Mouse (Mus musculus): ENCODE results near the gene Rasip1.

Gene Rasip1

GRCm38 (mm10) chr7:45625481-45625880 is 1.8 kb upstream of the Rasip1 start:
- no peak for DNase-seq

DNA sequence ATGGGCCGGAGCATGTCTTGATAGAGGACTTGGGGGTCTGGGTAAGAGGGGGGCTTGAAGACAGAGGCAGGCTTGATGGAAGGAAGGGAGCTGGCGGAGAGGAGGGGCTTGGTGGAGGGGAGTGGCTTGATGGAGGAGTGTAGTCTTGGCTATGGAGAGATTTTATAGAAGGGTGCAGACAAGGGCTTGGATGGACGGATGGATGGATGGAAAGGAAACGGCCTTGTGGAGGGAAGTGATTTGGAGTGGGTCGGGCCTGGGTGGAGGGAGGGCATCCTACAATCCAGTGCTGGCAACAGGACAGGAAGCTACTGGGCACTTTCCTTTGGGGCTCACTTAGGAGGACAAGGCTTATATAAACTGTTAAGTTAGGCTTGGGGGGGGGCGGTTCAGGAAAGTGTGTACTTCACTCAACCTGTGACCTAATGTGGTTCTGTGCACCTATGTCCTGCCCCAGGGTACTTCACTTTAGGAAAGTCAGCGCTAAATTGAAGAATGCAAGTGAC is 664 bp upstream of the Rasip1 start:
- no peak for DNase-seq

DNA sequence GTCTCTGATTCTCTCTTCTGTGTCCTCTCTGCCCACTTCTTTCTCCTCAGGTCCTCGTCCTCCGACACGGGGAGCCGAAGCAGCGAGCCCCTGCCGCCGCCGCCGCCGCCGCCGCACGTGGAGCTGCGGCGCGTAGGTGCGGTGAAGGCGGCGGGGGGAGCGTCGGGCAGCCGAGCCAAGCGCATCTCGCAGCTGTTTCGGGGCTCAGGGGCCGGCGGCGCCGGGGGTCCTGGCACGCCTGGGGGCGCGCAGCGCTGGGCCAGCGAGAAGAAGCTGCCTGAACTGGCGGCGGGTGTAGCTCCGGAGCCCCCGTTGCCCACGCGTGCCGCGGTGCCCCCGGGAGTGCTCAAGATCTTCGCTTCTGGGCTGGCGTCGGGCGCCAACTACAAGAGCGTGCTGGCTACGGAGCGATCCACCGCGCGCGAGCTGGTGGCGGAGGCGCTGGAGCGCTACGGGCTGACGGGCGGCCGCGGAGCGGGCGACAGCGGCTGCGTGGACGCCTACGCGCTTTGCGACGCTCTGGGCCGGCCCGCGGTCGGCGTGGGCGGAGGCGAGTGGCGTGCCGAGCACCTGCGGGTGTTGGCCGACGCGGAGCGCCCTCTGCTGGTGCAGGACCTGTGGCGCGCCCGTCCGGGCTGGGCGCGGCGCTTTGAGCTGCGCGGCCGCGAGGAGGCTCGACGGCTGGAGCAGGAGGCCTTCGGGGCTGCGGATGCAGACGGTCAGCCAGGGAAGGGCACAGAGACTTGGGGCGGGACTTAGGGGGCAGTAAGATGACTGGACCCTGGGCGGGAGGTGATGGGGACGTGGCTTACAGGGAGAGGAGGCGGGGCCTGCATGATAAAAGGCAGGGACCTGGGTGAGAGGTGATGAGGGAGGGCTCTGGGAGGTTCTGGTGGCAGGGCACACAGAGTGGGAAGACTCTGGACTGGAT is 1.3 kb downstream of the Rasip1 start:
- peak; percentile 89 for DNase-seq

DNA sequence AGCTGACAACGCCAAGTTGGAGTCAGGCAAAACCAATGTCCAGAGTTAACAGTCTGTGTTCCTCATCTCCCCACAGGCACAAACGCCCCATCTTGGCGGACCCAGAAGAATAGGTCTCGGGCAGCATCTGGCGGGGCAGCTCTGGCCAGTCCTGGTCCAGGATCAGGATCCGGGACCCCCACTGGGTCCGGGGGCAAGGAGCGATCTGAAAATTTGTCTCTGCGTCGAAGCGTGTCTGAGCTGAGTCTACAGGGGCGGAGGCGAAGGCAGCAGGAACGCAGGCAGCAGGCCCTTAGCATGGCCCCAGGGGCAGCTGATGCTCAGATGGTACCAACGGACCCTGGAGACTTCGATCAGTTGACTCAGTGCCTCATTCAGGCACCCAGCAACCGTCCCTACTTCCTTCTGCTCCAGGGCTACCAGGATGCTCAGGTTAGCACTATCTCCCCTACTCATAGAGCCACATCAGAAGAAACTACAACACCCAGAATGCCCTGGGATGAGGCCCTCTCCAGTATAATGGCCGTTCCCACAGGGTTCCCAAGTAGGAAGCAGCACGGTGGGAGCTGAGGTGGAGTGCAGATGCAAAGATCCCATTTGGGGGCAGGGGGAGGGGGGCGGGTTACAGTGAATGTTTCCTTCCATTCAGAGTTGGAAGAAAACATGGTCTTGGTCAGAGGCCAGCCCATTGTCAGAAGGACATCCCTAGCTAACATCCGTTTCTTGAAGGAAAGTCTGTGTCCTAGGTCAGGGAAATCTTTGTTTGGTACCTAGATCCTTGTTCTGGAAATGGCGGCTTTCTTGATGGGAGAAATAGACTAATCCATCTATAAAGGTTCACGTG is 3.0 kb downstream of the Rasip1 start:
- DNase-seq = no peak

GRCm38 (mm10) chr7:45632499-45632898 is 5.2 kb downstream of the Rasip1 start:
- DNase-seq = no peak

DNA sequence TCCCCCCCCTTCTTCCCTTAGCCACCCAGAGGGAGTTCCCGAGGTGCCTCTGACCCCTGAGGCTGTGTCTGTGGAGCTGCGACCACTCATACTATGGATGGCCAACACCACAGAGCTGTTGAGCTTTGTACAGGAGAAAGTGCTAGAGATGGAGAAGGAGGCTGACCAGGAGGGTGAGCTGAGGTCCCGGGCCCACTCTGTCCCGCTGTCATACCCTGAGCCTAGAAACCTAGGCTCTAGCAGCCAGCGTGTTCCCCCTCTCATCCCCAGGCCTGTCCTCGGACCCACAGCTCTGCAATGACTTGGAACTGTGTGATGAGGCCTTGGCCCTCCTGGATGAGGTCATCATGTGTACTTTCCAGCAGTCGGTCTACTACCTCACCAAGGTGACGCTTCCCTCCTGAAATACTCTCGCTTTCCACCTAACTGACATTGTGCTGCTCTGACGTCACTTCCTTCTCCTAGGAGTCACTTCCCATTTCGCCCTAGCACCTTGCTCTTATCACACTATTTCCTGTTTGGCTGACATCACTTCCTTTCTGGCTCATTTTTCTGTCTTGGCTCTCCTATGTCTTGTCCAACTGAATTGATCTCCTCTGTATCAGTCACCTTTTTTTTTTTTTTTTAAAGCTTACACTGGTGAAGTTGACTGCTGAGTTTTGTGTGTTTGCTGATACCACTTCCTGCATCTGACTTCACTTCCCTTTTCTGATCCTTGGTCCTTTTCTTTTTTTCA is 7.8 kb downstream of the Rasip1 start:
- DNase-seq = no peak

DNA sequence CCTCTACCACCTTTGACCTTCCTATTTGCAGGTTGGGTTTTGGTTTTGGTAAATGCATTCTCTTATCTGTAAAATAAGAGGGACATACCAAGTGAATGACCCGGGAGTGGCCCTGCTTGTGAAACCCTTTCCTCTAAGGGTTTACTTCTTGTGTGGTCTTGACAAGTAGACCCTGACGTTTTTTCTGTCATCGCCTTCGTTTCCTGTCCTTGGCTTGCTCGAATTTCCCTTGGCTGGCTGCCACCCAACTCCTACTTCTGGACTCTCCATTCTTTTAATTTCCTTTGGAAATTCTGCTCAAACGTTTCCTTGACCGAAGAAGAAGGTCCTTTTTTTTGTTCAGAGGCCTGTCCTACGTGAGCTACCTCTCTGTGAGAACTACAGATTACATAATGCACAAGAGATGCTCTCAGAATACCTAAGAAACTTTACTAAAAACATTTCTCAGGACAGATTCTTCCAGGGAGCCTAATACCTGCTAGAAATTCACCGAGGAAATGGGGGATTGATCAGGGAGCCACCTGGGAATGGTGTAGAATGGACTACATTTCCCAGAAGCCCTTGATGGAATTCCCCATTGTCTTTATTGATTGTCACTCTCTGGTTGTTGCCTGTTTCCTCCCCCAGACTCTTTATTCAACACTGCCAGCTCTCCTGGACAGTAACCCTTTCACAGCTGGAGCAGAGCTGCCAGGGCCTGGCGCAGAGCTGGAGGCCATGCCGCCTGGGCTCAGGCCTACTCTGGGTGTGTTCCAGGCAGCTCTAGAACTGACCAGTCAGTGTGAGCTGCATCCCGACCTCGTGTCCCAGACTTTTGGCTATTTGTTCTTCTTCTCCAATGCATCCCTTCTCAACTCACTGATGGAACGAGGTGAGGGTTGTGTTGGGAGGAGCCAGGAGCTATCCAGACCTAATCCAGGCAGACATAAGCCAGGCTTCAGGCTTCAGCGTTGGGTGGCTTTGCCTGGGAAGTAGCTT is 8.7 kb downstream of the Rasip1 start:
- no peak for DNase-seq

- no peak for DNase-seq
Observed at GRCm38 (mm10) chr7:45637710-45638109, 10.4 kb downstream of the Rasip1 start.

GRCm38 (mm10) chr7:45638623-45639401 is 11.5 kb downstream of the Rasip1 start:
- DNase-seq = no peak

DNA sequence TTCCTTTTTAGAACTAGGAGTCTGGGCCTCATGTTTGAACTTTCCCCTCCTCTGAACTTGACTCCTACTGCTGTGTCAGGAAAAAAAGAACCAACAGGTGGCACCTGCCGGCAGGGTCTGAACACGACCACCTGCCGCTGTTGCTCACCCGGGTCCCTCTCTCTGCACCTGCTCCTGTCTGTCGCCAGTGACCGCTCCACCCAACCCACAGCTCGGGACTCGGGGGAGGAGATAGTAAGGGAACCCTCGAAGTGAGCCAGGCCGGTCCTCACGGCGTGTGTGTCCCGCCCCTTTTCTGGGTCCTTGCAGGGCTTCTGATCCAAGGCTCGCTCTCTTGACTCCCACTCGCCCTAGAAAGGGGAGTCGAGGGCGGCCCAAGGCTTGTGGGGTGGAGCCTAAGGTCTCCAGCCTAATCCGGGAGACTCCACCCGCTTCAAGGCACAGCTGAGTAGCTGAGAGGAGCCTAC is 12.3 kb downstream of the Rasip1 start, which contains the start of gene Mamstr:
Gene Mamstr (plus strand): TSS at position 417 of the 467 bp plus-strand sequence.
- no peak for DNase-seq

- DNase-seq = no peak
Observed at GRCm38 (mm10) chr7:45640191-45640957, 13.1 kb downstream of the Rasip1 start.

DNA sequence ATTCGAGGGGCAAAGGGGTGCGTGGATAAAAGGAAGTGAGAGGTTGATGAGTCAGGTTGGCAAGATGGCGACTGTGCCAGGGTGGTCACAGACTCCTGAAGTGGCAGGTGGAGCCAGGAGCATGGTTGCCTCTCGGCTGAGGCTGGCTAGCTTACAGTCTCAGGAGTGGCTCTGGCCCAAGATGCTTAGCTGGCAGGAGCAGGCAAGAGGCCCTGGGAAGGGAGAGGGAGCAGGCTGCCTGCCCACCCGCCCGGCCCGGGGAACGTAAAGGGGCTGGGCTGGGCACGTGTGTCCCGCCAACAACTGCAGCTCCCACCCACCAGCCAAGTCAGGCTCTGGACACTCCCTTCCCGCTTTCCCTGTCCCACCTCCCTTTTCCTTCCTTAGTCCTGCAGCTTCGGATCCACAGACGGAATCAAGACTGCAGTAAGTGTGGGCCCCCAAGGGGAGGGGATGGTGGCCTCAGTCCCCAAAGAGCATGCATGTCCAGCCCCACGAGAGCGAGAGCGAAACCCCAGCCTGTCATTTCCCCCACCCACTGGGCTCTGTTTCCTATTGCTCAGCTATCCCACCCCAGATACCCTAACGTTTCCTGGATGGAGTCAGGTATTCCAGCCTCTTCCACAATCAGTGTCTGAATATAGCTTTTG is 14.2 kb downstream of the Rasip1 start:
- DNase-seq = no peak

- DNase-seq = no peak
Observed at GRCm38 (mm10) chr7:45642083-45642482, 14.8 kb downstream of the Rasip1 start.

DNA sequence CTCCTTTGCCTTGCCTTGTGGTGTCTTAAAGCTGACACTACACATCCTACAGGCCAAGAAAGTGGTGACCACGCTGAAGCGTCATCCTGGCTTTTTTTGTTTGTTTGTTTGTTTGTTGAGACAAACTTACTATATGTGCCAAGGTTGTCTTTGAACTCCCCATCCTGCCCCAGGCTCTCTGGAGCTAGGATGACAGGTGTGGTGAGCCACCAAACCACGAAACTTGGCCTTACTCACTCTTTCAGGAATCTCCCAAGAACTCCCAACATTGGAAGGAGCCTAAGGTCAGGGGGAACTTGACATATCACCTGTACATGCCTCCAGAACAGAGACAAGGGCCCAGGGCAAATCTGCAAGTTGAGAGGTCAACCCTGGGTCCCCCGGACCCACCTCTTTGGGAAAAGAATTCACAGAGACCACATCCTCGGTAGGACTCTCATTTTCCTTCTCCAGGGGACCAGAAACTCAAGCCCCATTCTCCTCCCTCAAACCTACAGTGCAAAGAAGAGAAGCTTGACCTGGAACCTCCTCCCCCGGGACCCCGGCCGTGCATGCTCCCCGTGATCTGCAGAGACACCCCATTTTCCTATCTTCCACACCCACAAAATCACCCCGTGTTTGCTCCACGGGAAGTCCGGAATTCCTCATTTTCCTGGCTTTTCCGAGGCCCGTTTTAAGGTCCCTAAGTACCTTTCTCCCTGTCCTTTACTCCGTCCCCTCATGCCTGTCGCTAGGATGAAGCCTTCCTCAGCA is 15.4 kb downstream of the Rasip1 start:
- no peak for DNase-seq

DNA sequence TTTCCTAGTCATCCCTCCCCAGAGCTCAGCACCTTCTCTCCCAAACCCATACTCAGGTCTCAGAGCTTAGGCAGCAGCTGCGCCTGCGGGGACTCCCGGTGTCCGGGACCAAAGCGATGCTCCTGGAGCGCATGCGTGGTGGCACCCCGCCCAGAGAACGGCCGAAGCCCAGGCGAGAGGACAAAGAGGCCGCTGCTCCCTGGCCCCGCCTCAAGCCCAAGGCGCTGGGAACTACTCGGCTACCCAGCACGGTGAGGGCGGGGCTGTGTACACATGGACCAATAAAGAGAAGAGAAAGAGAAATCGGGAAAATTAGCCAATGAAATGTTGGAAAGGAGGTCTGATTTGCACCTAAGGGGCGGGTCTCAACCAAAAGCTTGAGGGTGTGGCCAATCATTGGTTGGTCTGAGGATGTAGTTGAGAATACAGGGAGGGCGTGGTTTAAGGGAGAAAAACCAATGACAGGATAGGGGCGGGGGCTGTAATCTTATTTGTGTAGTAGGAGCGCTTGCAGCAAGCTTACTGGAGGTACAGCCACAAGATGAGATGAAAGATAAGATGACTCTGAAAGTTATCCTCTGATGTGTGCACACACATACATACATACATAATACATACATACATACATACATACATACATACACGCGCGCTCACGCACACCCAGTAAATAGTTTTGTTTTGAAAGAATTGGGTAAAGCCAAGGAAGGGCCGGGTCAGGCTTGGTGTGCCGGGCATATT is 16.3 kb downstream of the Rasip1 start:
- DNase-seq = peak; percentile 86

DNA sequence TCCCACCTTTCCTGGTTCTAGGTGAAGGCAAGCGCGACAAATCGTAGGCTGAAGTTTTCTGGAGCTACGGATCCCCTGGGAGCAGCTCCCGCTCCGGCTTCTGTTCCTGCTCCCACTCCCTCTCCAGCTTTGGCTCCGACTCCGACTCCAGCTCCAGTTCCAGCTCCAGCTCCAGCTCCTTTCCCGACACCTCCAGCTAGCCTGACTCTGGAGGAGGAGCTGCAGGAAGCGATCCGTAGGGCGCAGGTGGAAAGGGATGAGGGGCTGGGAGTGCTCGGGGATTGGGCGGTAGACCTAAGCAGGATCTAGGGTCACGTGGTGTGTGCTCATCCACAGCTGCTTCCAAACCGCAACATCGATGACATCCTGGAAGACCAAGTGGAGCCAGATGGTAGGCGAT is 16.9 kb downstream of the Rasip1 start:
- no peak for DNase-seq

DNA sequence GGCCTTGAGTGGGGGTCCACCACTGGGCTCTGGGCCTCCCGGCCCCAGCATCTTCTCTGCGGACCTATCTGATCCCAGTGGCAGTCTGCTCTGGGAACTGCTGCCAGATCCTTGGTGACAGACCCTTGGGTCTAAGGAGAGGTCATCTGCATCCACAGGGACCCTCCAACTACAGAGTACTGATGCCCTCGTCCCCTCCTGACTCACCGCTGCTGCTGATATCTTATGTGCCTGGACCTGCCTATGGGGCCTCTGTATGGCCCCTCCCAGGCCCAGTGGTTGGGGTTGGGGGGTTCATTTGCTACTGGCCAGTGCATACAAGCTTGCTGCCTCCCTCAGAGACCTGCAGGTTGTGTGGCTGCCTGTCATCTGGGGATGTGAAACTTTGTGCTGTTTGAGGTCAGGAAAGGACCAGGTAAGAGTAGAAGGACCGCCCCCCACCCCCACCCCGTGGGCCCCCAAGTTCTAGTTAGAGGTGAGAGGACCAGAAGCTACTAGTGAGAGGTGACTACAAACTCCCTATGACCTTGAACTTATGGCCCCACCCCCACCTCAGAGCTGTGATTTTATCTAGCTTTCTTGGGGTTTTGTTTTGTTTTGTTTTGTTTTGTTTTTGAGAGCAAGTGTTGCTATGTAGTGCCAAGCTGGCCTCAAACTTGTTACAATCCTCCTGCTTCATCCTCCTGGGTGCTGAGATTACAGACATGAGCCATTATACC is 17.7 kb downstream of the Rasip1 start:
- no peak for DNase-seq
